18 mouse cellular contexts compared by ENCODE assay signal in the genomic region with DNA sequence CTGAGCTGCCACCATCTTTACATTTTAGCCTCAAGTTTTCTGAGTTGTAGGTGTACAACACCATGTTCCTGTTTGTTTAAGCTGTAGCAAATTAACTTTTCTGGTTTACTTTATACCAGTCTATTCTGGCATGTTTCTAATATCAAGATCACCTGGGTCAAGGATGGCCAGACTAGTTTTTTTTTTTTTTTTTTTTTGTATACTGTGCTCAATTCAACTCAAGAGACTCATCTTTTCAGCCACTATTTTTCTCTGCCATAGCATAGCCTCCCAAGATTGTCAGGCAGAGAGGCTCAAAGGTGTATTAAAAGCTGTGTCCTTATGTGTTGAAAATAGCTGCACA. TPM values are rescaled to one million over a fixed set of nuclear protein-coding genes. Genes with fewer than 3 reads are reported as not detected.
DNase-seq lines count a peak whose midpoint lies in the region; ATAC-seq lines count a peak whose summit lies in the region.
"Had no signal": no experiment of that assay in that cellular context is flagged by ENCODE, and none has a peak within 500 bp of the region (broad histone marks: within the 10 kb centered on the region; RNA-seq: fewer than 3 reads in every experiment).

No protein-coding gene starts in this region.

- H3K4me3 ChIP-seq in embryonic facial prominence, embryonic 11.5 days (ENCODE audit: low read depth, low read length): no peak overlapping the region
- H3K4me3 ChIP-seq in embryonic facial prominence, embryonic 10.5 days: no peak overlapping the region
- H3K4me3 ChIP-seq in limb, embryonic 11.5 days (ENCODE audit: low read depth, low read length): no peak overlapping the region
- H3K4me3 ChIP-seq in limb, embryonic 10.5 days: no peak overlapping the region
- H3K4me3 ChIP-seq in neural tube, embryonic 11.5 days (ENCODE audit: low read depth, low read length): no peak overlapping the region
- H3K4me3 ChIP-seq in neural tube, embryonic 15.5 days (replicated peaks): no peak overlapping the region
- H3K4me3 ChIP-seq: erythroblast, embryonic 14.5 days; heart, embryonic 10.5 days; neural tube, embryonic 12.5 days had no signal

- H3K9ac ChIP-seq in embryonic facial prominence, embryonic 11.5 days (replicated peaks; ENCODE audit: low read length): no peak overlapping the region
- H3K9ac ChIP-seq in limb, embryonic 11.5 days (ENCODE audit: low read length): no peak overlapping the region
- no peak overlapping the region for H3K9ac ChIP-seq in neural tube, embryonic 11.5 days (ENCODE audit: low read length)
- no peak overlapping the region for H3K9ac ChIP-seq in neural tube, embryonic 15.5 days (replicated peaks)
- H3K9ac ChIP-seq: lung, embryonic 14.5 days; neural tube, embryonic 12.5 days had no signal

- no peaks in the 10 kb centered on the region for H3K27me3 ChIP-seq in embryonic facial prominence, embryonic 11.5 days (ENCODE audit: control insufficient read depth, insufficient read depth, low read length)
- no peaks in the 10 kb centered on the region; the same call in 1 of the 2 replicates for H3K27me3 ChIP-seq in embryonic facial prominence, embryonic 10.5 days (replicated peaks; ENCODE audit: low read depth, poor library complexity, severe bottlenecking)
- H3K27me3 ChIP-seq in limb, embryonic 11.5 days (ENCODE audit: control insufficient read depth, insufficient read depth, low read length): no peaks in the 10 kb centered on the region
- 0 out of 2 replicates have a peak, but pooled peaks cover 5% of the 10 kb centered on the region for H3K27me3 ChIP-seq in limb, embryonic 10.5 days (ENCODE audit: low read depth, poor library complexity, severe bottlenecking)
- H3K27me3 ChIP-seq in neural tube, embryonic 11.5 days (ENCODE audit: control insufficient read depth, insufficient read depth, low read length): no peaks in the 10 kb centered on the region
- no peaks in the 10 kb centered on the region for H3K27me3 ChIP-seq in neural tube, embryonic 15.5 days (replicated peaks)
- H3K27me3 ChIP-seq: neural tube, embryonic 12.5 days had no signal

- ATAC-seq in embryonic facial prominence, embryonic 11.5 days (replicated peaks; ENCODE audit: insufficient number of reproducible peaks, low FRiP score, low TSS enrichment, low read depth): 0 out of 2 replicates have a peak, but pooled peaks have one; percentile 18
- ATAC-seq in limb, embryonic 11.5 days (ENCODE audit: insufficient number of reproducible peaks, low FRiP score, low TSS enrichment, low read depth): 0 out of 2 replicates have a peak, but pooled peaks have one; percentile 35
- peak; percentile 22; the same call in 1 of the 2 replicates for ATAC-seq in neural tube, embryonic 11.5 days (ENCODE audit: insufficient read depth, low FRiP score, low TSS enrichment)
- no peak for ATAC-seq in neural tube, embryonic 15.5 days (ENCODE audit: low FRiP score)
- ATAC-seq in monocyte, adult 5-6 weeks (replicated peaks; ENCODE audit: insufficient number of reproducible peaks, low FRiP score, low TSS enrichment, poor library complexity, severe bottlenecking): no peak

- H3K4me1 ChIP-seq in embryonic facial prominence, embryonic 11.5 days (ENCODE audit: control insufficient read depth, insufficient read depth, low read length): no peaks in the 10 kb centered on the region
- H3K4me1 ChIP-seq in embryonic facial prominence, embryonic 10.5 days: no peaks in the 10 kb centered on the region
- no peaks in the 10 kb centered on the region for H3K4me1 ChIP-seq in limb, embryonic 11.5 days (ENCODE audit: control insufficient read depth, insufficient read depth, low read length)
- no peaks in the 10 kb centered on the region for H3K4me1 ChIP-seq in limb, embryonic 10.5 days
- no peaks in the 10 kb centered on the region for H3K4me1 ChIP-seq in neural tube, embryonic 11.5 days (ENCODE audit: control insufficient read depth, insufficient read depth, low read length)
- no peaks in the 10 kb centered on the region for H3K4me1 ChIP-seq in neural tube, embryonic 15.5 days
- H3K4me1 ChIP-seq: heart, embryonic 10.5 days; neural tube, embryonic 12.5 days had no signal

- H3K27ac ChIP-seq in embryonic facial prominence, embryonic 11.5 days (replicated peaks; ENCODE audit: low read depth, low read length): no peak overlapping the region
- H3K27ac ChIP-seq in embryonic facial prominence, embryonic 10.5 days (replicated peaks): no peak overlapping the region
- no peak overlapping the region for H3K27ac ChIP-seq in limb, embryonic 11.5 days (replicated peaks; ENCODE audit: low read depth, low read length)
- H3K27ac ChIP-seq in limb, embryonic 10.5 days: no peak overlapping the region
- H3K27ac ChIP-seq in neural tube, embryonic 11.5 days (ENCODE audit: low read depth, low read length): no peak overlapping the region
- H3K27ac ChIP-seq in neural tube, embryonic 15.5 days (replicated peaks): no peak overlapping the region
- H3K27ac ChIP-seq: heart, embryonic 10.5 days; kidney, postnatal 0 days; neural tube, embryonic 12.5 days had no signal

- H3K4me2 ChIP-seq in embryonic facial prominence, embryonic 11.5 days (ENCODE audit: low read depth, low read length): no peak overlapping the region
- H3K4me2 ChIP-seq in limb, embryonic 11.5 days (ENCODE audit: low read depth, severe bottlenecking): no peak overlapping the region
- no peak overlapping the region for H3K4me2 ChIP-seq in neural tube, embryonic 11.5 days (ENCODE audit: low read depth)
- H3K4me2 ChIP-seq in neural tube, embryonic 15.5 days: no peak overlapping the region
- H3K4me2 ChIP-seq: liver, embryonic 11.5 days; lung, embryonic 14.5 days; neural tube, embryonic 12.5 days had no signal

- DNase-seq in embryonic facial prominence, embryonic 11.5 days (ENCODE audit: low spot score): no peak
- no peak for DNase-seq in embryonic facial prominence, embryonic 10.5 days (ENCODE audit: low spot score)
- no peak for DNase-seq in limb, embryonic 11.5 days (ENCODE audit: low spot score)
- DNase-seq in limb, embryonic 10.5 days (ENCODE audit: low spot score): no peak
- DNase-seq in neural tube, embryonic 11.5 days (ENCODE audit: low spot score): no peak
- no peak for DNase-seq in left cerebral cortex, postnatal 4 days
- DNase-seq: cerebellum, adult 2 months; right cerebral cortex, adult 18-20 months; thymus, postnatal 14 days had no signal

- H3K36me3 ChIP-seq in embryonic facial prominence, embryonic 11.5 days (replicated peaks; ENCODE audit: control insufficient read depth, insufficient read depth, low read depth, low read length): peaks cover 6% of the 10 kb centered on the region; the same call in 1 of the 2 replicates
- peaks cover 33% of the 10 kb centered on the region for H3K36me3 ChIP-seq in embryonic facial prominence, embryonic 10.5 days (replicated peaks)
- peaks cover 4% of the 10 kb centered on the region; the same call in 1 of the 2 replicates for H3K36me3 ChIP-seq in limb, embryonic 11.5 days (ENCODE audit: control insufficient read depth, insufficient read depth, low read length)
- H3K36me3 ChIP-seq in limb, embryonic 10.5 days: peaks cover 28% of the 10 kb centered on the region
- H3K36me3 ChIP-seq in neural tube, embryonic 11.5 days (ENCODE audit: control insufficient read depth, insufficient read depth, low read length): 0 out of 2 replicates have a peak, but pooled peaks cover 3% of the 10 kb centered on the region
- H3K36me3 ChIP-seq in neural tube, embryonic 15.5 days: peaks cover 19% of the 10 kb centered on the region

- H3K9me3 ChIP-seq in embryonic facial prominence, embryonic 11.5 days (replicated peaks; ENCODE audit: control insufficient read depth, low read length): no peaks in the 10 kb centered on the region
- H3K9me3 ChIP-seq in embryonic facial prominence, embryonic 10.5 days: no peaks in the 10 kb centered on the region
- no peaks in the 10 kb centered on the region for H3K9me3 ChIP-seq in limb, embryonic 11.5 days (ENCODE audit: control insufficient read depth, low read length)
- H3K9me3 ChIP-seq in limb, embryonic 10.5 days (replicated peaks): no peaks in the 10 kb centered on the region
- no peaks in the 10 kb centered on the region for H3K9me3 ChIP-seq in neural tube, embryonic 11.5 days (ENCODE audit: control insufficient read depth, low read length)
- H3K9me3 ChIP-seq in neural tube, embryonic 15.5 days (replicated peaks): no peaks in the 10 kb centered on the region
- H3K9me3 ChIP-seq: G1E; heart, embryonic 10.5 days; neural tube, embryonic 12.5 days had no signal

- intact Hi-C loops in left cerebral cortex, postnatal 4 days (cut with DNase I): no loop called here

RNA-seq across cellular contexts. Expression of gene Ddx3x, which starts 14.4 kb away (rescaled TPM):
- 196 and 219 TPM in 2 replicates for polyA plus RNA-seq in embryonic facial prominence, embryonic 11.5 days (2014; fragmentation: Nextera tagmentation; extraction: Ambion mirVana)
- polyA plus RNA-seq in embryonic facial prominence, embryonic 10.5 days (2016; fragmentation: Nextera tagmentation; extraction: Ambion mirVana): 164 TPM in 2 replicates
- 190 and 215 TPM in 2 replicates for polyA plus RNA-seq in limb, embryonic 11.5 days (2014; fragmentation: Nextera tagmentation; extraction: Ambion mirVana)
- 156 and 178 TPM in 2 replicates for polyA plus RNA-seq in limb, embryonic 10.5 days (2016; fragmentation: Nextera tagmentation; extraction: Ambion mirVana)
- polyA plus RNA-seq in neural tube, embryonic 11.5 days (2014; fragmentation: Nextera tagmentation; extraction: Ambion mirVana): 186 and 187 TPM in 2 replicates
- 85.8 and 102 TPM in 2 replicates for polyA plus RNA-seq in neural tube, embryonic 15.5 days (2015; fragmentation: Nextera tagmentation; extraction: Ambion mirVana)
- 729 to 855 TPM (median 842 TPM) in 3 replicates for total RNA-seq in monocyte, adult 5-6 weeks (2017)
- 100 to 1,000 TPM; 176 to 216 TPM for total RNA-seq in left cerebral cortex, postnatal 4 days (2021)

Comparison
In these comparisons a context has a peak if more than half of its experiments do, and no peak if none do; other contexts are left out.
1. ATAC-seq: peak in embryonic facial prominence, embryonic 11.5 days (single experiment), limb, embryonic 11.5 days (single experiment) and neural tube, embryonic 11.5 days (single experiment); none in neural tube, embryonic 15.5 days (single experiment) and monocyte, adult 5-6 weeks (single experiment).